ENCODE assay signal across 13 mouse cellular contexts in the genomic region with DNA sequence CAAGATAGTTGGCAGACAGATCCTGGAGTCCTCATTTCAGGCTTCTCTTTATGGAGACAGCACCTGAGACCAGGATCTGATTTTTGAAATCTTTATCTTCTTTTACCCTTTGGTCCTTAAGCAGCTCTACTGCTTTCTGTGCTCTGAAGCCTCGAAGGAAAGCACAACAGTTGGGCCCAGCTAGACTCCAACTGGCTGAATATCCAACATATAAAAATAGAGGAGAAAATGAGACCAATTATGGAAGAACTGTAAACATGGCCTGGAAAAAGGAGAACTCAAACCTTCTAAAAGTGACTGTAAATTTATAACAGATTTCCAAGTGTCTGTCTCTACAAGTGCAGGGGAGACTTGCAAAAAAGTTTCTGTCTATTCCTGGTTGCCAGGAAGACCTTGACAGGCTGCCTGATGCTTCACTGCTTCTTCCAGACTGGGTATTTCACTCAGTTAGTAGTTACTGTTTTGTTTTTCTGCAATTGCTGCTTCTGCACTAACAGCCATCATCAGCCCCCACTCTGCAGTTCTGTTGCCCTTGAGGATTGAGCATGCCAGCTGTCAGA.
"Had no signal": no experiment of that assay in that cellular context is flagged by ENCODE, and none has a peak within 500 bp of the region (broad histone marks: within the 10 kb centered on the region; RNA-seq: fewer than 3 reads in every experiment).

No protein-coding gene starts in this region.

- H3K9me3 ChIP-seq: liver, embryonic 13.5 days had no signal

- H3K4me2 ChIP-seq: liver, embryonic 13.5 days; midbrain, embryonic 11.5 days had no signal

- H3K27me3 ChIP-seq: liver, embryonic 13.5 days had no signal

- H3K27ac ChIP-seq: kidney, postnatal 0 days; layer of hippocampus, adult 2 months; liver, embryonic 13.5 days had no signal

- DNase-seq: kidney, adult 2 months; kidney, postnatal 25 days; layer of hippocampus, adult 9-11 months; liver, embryonic 13.5 days; lung, adult 2 months; lung, postnatal 14 days; lung, postnatal 4 days; thymus, adult 2 months; thymus, postnatal 14 days; thymus, postnatal 4 days had no signal

- H3K9ac ChIP-seq: liver, embryonic 13.5 days had no signal

- H3K4me3 ChIP-seq: layer of hippocampus, adult 2 months; liver, embryonic 13.5 days had no signal

- H3K4me1 ChIP-seq: liver, embryonic 13.5 days had no signal

- H3K36me3 ChIP-seq: liver, embryonic 13.5 days had no signal
